Mouse (Mus musculus) cerebellum, adult 9-10 months (tissue): ENCODE measurements around the gene Ube2l6.

ENCODE experiments used
- DNase-seq: peaks from one replicate; pipeline ENCODE4 v3.0.0; 2022

The Ube2l6 gene

GRCm38 (mm10) chr2:84838993-84839980 lies 40.7 kb downstream of the Ube2l6 start:
- DNase-seq, result no peak

- DNase-seq, result no peak
Measured at GRCm38 (mm10) chr2:84840016-84840747, 41.6 kb downstream of the Ube2l6 start.

- DNase-seq, result no peak
Measured at GRCm38 (mm10) chr2:84840748-84841563, 42.3 kb downstream of the Ube2l6 start.

- DNase-seq, result no peak
Measured at GRCm38 (mm10) chr2:84841905-84842304, 43.3 kb downstream of the Ube2l6 start.

- DNase-seq, result no peak
Measured at GRCm38 (mm10) chr2:84843654-84844053, 45.0 kb downstream of the Ube2l6 start.

- DNase-seq, result no peak
Measured at GRCm38 (mm10) chr2:84845226-84845625, 46.6 kb downstream of the Ube2l6 start.

- no peak for DNase-seq
Measured at GRCm38 (mm10) chr2:84850407-84851129, 51.9 kb downstream of the Ube2l6 start.

- DNase-seq, result no peak
Measured at GRCm38 (mm10) chr2:84851130-84852040, 52.8 kb downstream of the Ube2l6 start.

GRCm38 (mm10) chr2:84855732-84856131 lies 57.1 kb downstream of the Ube2l6 start:
- DNase-seq, result peak; percentile 11

- DNase-seq, result no peak
Measured at GRCm38 (mm10) chr2:84858551-84858950, 59.9 kb downstream of the Ube2l6 start.
